Mouse (Mus musculus) liver, embryonic 16.5 days (tissue): ENCODE results near the gene H2afz. TPM values are rescaled to one million over a fixed set of nuclear protein-coding genes. Genes with fewer than 3 reads are reported as not detected.

ENCODE experiments used
- ATAC-seq: fragments of 200-750 bp; cut with Nextera tagmentation; 2 replicates; pipeline ENCODE4 v1.8.0; 2017; ENCODE audit warnings: low read depth, mild to moderate bottlenecking, moderate number of reproducible peaks, moderate library complexity
- H3K27ac ChIP-seq: fragments of 300-500 bp; sonication (generic); 2 replicates; pipeline ENCODE4 v1.5.1; 2014; ENCODE audit warnings: mild to moderate bottlenecking, low read length
- H3K27me3 ChIP-seq: fragments of 300-500 bp; sonication (generic); 2 replicates; pipeline ENCODE4 v1.6.1; 2014; ENCODE audit warnings: low read depth, low read length, mixed read lengths; ENCODE audit not compliant: control insufficient read depth, insufficient read depth
- H3K36me3 ChIP-seq: fragments of 300-500 bp; sonication (generic); 2 replicates; pipeline ENCODE4 v1.6.1; 2014; ENCODE audit warnings: mild to moderate bottlenecking; ENCODE audit not compliant: control insufficient read depth, insufficient read depth
- H3K4me1 ChIP-seq: fragments of 300-500 bp; sonication (generic); 2 replicates; pipeline ENCODE4 v1.6.1; 2014; ENCODE audit warnings: low read depth, low read length, mixed read lengths; ENCODE audit not compliant: control insufficient read depth
- H3K4me2 ChIP-seq: fragments of 300-500 bp; sonication (generic); 2 replicates; pipeline ENCODE4 v1.6.1; 2014; ENCODE audit warnings: low read depth, low read length, mixed read lengths
- H3K4me3 ChIP-seq: fragments of 300-500 bp; sonication (generic); 2 replicates; pipeline ENCODE4 v1.5.1; 2014; ENCODE audit warnings: low read depth, mild to moderate bottlenecking, low read length
- H3K9ac ChIP-seq: fragments of 300-500 bp; sonication (generic); 2 replicates; pipeline ENCODE4 v1.6.1; 2014; ENCODE audit warnings: low read depth, low read length
- H3K9me3 ChIP-seq: fragments of 300-500 bp; sonication (generic); replicated peaks from 2 replicates; pipeline ENCODE4 v1.6.1; 2016; ENCODE audit warnings: low read length; ENCODE audit not compliant: control insufficient read depth
- WGBS: fragments of 180-500 bp; shearing (Covaris S2); extraction: QIAGEN DNeasy Blood & Tissue Kit; methylation state at CpG from one replicate; pipeline ENCODE4 v1.1.7; 2014; ENCODE audit not compliant: insufficient replicate concordance; 5-methylcytosine and 5-hydroxymethylcytosine counted together
- polyA plus RNA-seq: library from polyadenylated mRNA; unstranded; fragments of >200 nt; fragmentation: Nextera tagmentation; extraction: Ambion mirVana; gene quantifications from 2 replicates; pipeline ENCODE4 v1.2.1, GENCODE M21; 2015

Gene H2afz
- 801 and 896 TPM in 2 replicates for polyA plus RNA-seq

- Histone ChIP-seq H3K36me3 (peaks cover 9% of the 10 kb centered on the region), H3K9me3 (no peaks in the 10 kb centered on the region), H3K9ac (peak within 1 kb of the TSS; percentile 99), H3K4me1 (peaks cover 17% of the 10 kb centered on the region), H3K27me3 (no peaks in the 10 kb centered on the region), H3K4me2 (peak within 1 kb of the TSS; percentile 76), H3K27ac (peak within 1 kb of the TSS; percentile 96), H3K4me3 (peak within 1 kb of the TSS; percentile 91)
- under 1% methylated on average over 97 of the region's 115 CpGs for WGBS
- ATAC-seq: peak; percentile 87
These were observed at the start of gene H2afz for GRCm38 (mm10) chr3:137864124-137864987. TSS of gene H2afz (plus strand) at chr3:137864487.

- Histone ChIP-seq H3K9ac (no peak overlapping the region), H3K36me3 (no peaks in the 10 kb centered on the region), H3K27me3 (no peaks in the 10 kb centered on the region), H3K27ac (no peak overlapping the region), H3K9me3 (no peaks in the 10 kb centered on the region), H3K4me2 (no peak overlapping the region), H3K4me1 (no peaks in the 10 kb centered on the region), H3K4me3 (no peak overlapping the region)
- ATAC-seq: no peak
- 34% methylated on average over 4 of the region's 4 CpGs for WGBS
These were observed 45.6 kb upstream of the H2afz start for GRCm38 (mm10) chr3:137818713-137819112.

- no peak overlapping the region for H3K9ac ChIP-seq
- H3K4me3 ChIP-seq: no peak overlapping the region
- no peak overlapping the region for H3K4me2 ChIP-seq
- no peak for ATAC-seq
- H3K4me1 ChIP-seq: no peaks in the 10 kb centered on the region
- no peaks in the 10 kb centered on the region for H3K27me3 ChIP-seq
- no peaks in the 10 kb centered on the region for H3K36me3 ChIP-seq
- no peaks in the 10 kb centered on the region for H3K9me3 ChIP-seq
- 35% methylated on average over 6 of the region's 6 CpGs for WGBS
- H3K27ac ChIP-seq: no peak overlapping the region
These were observed 43.4 kb upstream of the H2afz start for GRCm38 (mm10) chr3:137820688-137821467.

GRCm38 (mm10) chr3:137823317-137823716, 41.0 kb upstream of the H2afz start:
- Histone ChIP-seq H3K9ac (no peak overlapping the region), H3K9me3 (no peaks in the 10 kb centered on the region), H3K4me2 (no peak overlapping the region), H3K27me3 (no peaks in the 10 kb centered on the region), H3K36me3 (no peaks in the 10 kb centered on the region), H3K4me1 (no peaks in the 10 kb centered on the region), H3K27ac (no peak overlapping the region), H3K4me3 (no peak overlapping the region)
- no peak for ATAC-seq
- WGBS: 47% methylated on average over 3 of the region's 3 CpGs

- no peaks in the 10 kb centered on the region for H3K9me3 ChIP-seq
- H3K4me1 ChIP-seq: no peaks in the 10 kb centered on the region
- H3K36me3 ChIP-seq: no peaks in the 10 kb centered on the region
- no peak overlapping the region for H3K27ac ChIP-seq
- WGBS: 13% methylated on average over 11 of the region's 11 CpGs
- no peaks in the 10 kb centered on the region for H3K27me3 ChIP-seq
- no peak overlapping the region for H3K4me2 ChIP-seq
- ATAC-seq: peak; percentile 35; the same call in 1 of the 2 replicates
- no peak overlapping the region for H3K4me3 ChIP-seq
- H3K9ac ChIP-seq: no peak overlapping the region
These were observed 36.6 kb upstream of the H2afz start for GRCm38 (mm10) chr3:137827678-137828077.

- ATAC-seq: no peak
- Histone ChIP-seq H3K4me3 (no peak overlapping the region), H3K27ac (no peak overlapping the region), H3K9ac (no peak overlapping the region), H3K4me2 (no peak overlapping the region), H3K4me1 (no peaks in the 10 kb centered on the region), H3K9me3 (no peaks in the 10 kb centered on the region), H3K27me3 (no peaks in the 10 kb centered on the region), H3K36me3 (no peaks in the 10 kb centered on the region)
- 61% methylated on average over 2 of the region's 2 CpGs for WGBS
These were observed 33.1 kb upstream of the H2afz start for GRCm38 (mm10) chr3:137831156-137831555.

- Histone ChIP-seq H3K27ac (no peak overlapping the region), H3K4me2 (no peak overlapping the region), H3K4me3 (no peak overlapping the region), H3K36me3 (no peaks in the 10 kb centered on the region), H3K9me3 (no peaks in the 10 kb centered on the region), H3K9ac (no peak overlapping the region), H3K4me1 (no peaks in the 10 kb centered on the region), H3K27me3 (no peaks in the 10 kb centered on the region)
- ATAC-seq: no peak
These were observed 31.2 kb upstream of the H2afz start for GRCm38 (mm10) chr3:137833128-137833527.

GRCm38 (mm10) chr3:137833698-137834097, 30.6 kb upstream of the H2afz start:
- 60% methylated on average over 4 of the region's 4 CpGs for WGBS
- no peak for ATAC-seq

GRCm38 (mm10) chr3:137836543-137836942, 27.7 kb upstream of the H2afz start:
- Histone ChIP-seq H3K27ac (no peak overlapping the region), H3K36me3 (no peaks in the 10 kb centered on the region), H3K4me1 (no peaks in the 10 kb centered on the region), H3K9me3 (no peaks in the 10 kb centered on the region), H3K4me2 (no peak overlapping the region), H3K27me3 (no peaks in the 10 kb centered on the region), H3K9ac (no peak overlapping the region), H3K4me3 (no peak overlapping the region)
- ATAC-seq: no peak
- 63% methylated on average over 1 of the region's 1 CpGs for WGBS

More at GRCm38 (mm10) chr3:137833698-137834097, 30.6 kb upstream of the H2afz start:
- Histone ChIP-seq H3K4me1 (no peaks in the 10 kb centered on the region), H3K36me3 (no peaks in the 10 kb centered on the region), H3K9ac (no peak overlapping the region), H3K9me3 (no peaks in the 10 kb centered on the region), H3K4me2 (no peak overlapping the region), H3K27me3 (no peaks in the 10 kb centered on the region), H3K27ac (no peak overlapping the region), H3K4me3 (no peak overlapping the region)
